Mouse (Mus musculus): ENCODE results near the gene Gm20696.

Gm20696 gene

DNA sequence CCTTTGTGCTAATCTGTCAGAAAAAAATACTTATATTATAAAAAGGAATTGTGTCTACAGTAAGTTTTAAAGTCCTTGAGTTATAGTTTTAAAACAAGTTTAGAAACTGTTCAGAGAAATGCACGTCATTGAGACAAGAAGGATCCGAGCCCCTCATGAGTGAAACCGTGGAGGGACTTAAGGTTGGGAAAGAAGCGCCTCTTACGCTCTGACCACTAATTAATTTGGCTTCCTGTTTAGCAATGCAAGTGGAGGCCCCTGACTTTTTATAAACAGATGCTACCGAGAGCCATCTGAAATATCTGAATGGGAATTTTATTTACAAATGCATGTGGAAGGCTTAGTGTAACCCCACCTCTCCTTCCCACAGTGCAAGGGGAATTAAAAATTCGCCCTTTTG is 41.3 kb downstream of the Gm20696 start:
- DNase-seq (ENCODE audit: low spot score): no peak

DNA sequence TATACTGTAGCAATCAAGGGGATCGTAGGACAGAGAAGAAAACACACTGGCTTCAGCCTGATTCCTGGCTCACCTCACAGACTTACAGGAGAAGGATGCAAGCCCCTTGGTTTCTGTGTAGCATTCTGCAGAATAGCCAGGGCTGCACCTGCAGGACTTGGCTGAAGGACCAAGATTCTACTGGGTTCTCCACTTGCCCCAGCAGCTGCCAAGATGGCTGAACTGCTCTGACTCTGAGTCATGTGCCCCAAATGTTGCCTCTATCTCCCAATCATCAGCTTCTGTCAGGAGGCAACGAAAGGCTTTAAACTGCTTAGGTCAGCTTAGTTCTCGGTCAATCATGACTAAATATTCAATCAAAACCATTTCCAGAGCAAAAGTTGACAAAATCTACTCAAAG is 42.1 kb downstream of the Gm20696 start:
- no peak for DNase-seq (ENCODE audit: low spot score)

DNA sequence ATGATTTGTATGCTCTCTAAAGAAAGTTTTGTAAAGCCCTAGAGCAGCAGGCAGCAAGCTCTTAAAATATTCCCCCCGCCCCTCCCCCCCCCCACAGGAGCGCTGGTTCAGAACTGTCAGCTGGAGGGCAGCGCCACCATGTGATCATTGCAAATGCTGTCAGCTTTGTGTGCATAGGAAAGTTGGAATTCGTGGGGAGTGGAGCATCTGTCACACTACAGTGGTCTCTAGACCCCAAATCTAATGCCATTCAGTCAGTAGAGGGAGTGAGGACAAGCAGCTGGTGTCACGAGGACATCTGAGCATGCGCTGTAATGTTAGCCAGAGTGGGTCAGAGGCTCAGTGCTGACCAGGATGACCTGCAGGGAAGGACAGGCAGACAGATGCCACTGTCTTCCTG is 43.0 kb downstream of the Gm20696 start:
- DNase-seq (ENCODE audit: low spot score): no peak

DNA sequence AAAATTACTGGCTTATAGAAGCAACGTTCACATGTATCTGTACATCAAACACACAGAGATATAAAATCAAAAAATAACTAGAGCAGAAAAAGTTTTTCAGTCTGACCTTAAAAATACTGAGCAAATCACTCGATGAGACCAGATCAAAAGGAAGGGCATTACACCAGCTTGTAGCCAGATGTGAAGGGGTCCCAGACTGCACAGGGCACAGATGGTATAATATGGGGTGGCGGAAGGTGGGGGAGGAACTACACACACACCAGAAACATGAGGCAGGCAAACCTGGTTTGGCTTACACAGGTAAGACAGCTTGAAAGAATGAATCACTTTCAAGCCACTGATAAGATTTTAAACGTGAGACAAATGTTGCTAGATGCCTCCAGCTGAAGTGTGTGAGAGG is 45.4 kb downstream of the Gm20696 start:
- no peak for DNase-seq (ENCODE audit: low spot score)

DNA sequence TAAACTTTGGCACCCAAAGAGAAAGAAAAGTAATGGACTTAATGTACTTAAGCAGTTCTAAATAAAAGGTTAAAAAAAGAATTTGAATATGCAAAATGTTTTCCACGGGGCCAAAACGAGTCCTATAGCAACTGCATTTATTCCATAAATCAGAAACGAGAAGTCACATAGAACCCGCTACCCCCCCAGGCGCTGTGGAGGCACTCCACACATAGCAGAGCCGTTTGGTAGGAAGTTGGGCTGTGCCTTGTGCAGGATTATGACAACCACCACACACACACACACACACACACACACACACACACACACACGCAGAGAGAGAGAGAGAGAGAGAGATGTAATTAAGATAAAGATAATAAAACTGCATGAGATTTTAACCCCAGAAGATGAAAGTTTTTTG is 46.1 kb downstream of the Gm20696 start:
- no peak for DNase-seq (ENCODE audit: low spot score)

DNA sequence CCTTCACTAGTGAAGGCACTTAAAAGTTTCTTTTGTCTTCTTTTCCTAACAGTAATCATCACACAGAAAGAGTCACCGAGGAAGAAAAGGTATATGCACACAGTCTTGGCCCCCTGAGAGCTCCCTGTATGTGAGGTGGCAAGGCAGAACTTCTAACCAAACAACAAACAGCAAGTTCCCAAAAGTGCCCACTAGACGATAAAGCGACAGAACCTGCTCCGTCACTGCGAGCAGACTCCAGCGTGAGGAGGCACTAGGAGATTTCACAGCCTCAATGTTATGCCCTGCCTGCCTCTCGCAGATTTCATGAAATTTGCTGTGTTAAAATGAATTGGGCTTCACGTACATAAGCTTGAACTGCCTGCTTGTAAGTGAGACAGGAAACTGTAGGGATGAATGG is 46.6 kb downstream of the Gm20696 start:
- DNase-seq (ENCODE audit: low spot score): no peak

DNA sequence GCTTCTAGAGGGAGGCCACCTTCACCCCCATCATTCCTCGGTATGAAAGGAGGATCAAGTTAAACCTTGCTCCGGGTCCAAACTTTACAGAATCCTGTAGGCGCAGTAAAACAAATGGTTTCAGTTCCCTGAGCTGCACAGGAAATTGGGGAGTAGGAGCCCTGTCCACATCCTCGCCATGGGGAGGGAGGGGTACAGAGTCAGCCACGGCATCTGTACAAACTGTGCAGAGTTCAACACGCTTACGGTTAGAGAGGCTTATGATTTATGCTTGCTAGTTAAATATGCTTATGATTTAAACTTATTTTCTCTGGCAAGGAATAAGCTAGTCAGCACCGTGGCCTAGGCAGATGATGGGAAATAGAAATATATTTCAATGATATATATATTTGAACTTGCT is 47.1 kb downstream of the Gm20696 start:
- DNase-seq (ENCODE audit: low spot score): no peak

DNA sequence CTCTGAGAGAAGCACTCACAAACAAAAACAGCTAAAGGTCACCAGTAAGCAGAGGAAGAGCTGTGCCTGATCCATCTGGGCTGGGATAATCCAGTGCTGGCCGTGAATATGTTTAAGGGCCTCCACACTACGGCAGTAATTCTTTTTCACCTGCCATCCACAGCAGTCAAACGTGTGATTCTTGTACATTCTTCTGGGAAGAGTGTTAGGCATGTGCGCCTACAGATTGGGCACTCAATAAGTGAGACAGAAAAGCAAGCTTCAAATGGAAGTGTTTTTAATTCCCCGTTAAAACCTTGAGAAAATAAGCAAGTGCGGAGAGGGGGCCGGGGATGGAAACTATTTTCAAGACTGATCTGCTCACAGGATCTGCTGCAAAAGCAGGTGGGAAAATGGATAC is 48.7 kb downstream of the Gm20696 start:
- DNase-seq (ENCODE audit: low spot score): no peak

DNA sequence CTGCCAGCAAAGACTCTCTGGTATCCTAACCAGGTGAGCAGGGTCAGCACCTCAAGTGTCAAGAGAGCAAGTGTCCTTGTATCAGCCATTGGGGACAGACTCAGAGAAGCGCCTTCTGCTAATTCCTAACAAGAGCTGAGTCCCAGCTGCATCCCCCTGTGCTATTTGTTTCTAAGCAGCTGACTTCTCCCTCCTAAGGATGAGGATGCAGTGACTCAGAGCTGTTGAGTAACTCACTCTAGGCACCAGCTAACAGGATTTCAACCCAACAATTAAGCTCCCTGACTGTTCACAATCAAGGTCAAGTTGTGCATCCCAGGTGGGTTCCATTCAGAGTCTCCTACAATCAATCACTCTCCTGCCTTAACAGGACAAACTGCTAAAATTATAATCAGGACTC is 49.2 kb downstream of the Gm20696 start:
- no peak for DNase-seq (ENCODE audit: low spot score)

DNA sequence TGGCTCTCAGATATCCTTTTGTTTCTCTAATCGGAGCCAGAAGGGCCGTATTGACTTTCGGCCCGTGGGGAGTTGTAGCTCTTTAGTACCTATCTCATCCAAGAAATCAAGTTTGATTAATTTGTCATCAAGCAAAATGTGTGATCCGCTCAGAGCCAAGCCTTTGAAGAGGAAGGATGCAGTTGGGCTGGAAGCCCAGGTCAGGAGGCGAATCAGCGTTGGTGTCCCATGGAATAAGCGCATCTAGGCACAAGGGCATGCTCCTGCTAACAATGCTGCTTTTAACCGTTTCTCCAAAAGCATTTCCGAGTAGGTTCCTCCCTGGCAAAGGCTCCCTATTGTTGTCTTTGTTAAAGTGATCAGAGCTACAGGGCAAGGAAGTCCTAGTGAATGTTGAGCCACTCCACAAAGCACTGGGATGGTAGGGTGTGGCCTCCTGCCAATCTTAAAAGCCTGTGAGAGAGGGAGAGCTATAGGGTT is 51.3 kb downstream of the Gm20696 start:
- no peak for DNase-seq (ENCODE audit: low spot score)

DNA sequence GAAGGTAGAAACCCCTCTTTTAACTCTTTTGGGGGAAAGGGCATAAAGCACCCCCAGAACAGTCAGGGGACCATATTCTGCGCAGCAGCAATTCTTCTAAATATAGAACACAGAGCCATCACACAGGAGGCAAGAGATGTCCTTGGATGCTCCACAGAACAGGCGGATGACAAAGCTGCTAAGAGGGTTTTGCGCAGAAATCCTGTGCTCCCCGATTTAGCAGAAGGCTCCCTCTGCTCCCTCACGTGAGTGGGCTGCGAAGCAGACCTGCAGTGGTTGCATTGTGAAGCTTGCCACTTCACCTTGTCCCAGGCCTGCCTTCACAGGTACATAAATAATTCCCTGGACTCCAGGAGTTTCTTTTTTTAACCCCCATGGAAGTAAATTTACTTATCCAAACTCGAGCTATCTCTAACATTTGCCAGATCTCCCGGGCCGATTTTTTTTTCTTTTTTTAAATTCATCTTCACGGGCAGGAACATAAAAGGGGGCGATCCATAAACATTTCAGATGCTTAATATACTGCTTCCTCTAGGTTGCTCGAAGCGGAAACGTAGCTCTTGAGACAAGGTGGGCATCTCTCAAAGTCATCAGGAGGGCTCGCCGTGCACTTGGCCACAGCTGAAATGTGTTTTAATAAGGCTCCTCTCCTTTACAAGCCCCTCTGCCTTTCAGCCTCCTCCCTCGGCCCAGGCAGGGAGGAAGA is 51.9 kb downstream of the Gm20696 start:
- no peak for DNase-seq (ENCODE audit: low spot score)

DNA sequence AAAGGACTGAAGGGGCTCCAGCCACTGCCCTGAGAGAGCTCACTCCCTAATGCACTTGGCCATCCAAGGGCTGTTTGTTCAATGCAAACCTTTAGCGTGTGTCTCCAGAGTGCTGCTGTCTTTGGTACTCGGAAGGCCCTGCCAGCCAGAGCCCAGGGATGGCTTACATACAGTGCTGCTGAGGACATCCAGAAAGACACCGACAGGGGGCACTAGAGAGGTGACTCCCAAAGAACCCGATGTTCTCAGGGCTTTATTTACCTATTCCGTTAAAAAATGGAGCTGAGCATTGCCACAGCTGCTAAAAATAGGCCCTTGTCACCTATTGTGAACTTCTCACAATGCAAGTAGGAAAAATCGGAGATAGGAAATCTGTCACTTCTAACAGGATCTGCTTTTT is 54.7 kb downstream of the Gm20696 start:
- no peak for DNase-seq (ENCODE audit: low spot score)

DNA sequence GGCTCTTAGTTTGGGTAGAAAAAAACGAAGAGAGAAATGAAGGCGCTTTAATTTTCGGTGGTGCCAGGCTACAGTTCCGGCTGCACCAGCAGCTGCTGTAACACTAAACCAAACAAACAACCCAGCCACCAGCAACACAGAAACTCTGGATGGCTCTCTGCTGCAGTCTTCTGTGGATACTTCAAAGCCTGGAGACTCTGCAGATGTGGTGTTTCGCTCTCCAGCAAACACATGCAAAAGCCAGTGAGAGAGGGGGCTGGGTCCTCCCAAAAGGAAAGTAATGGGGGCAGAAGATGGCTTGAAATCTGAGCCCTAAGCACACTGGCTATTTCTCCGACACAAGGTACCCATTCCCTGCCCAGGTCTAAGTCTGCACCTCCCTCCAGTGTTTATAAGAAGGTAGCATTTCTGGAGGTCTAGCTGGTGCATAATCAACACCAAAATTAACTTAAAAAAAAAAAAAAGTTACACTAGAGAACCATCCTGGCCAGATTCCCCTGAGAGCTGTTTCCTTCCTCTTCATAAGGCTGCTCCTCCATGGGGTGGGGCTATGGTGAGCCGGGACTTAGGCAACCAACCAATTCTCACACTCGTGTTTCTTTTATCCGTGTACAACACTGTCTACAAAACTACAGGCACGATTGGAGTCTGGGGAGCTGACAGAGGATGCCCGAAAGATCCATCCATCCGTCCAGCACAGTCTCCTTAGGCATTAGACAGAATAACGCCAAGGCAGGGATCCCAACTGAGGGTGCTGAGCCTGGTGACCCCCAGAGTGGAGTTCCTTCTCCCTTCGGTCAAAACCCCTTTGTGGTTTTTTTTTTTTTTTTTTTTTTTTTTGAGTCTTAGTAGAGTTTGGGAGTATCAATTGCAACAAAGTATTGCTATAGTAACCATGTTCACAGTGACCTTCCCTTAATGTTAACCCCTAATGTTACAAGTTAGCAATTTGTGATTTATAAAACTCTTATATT is 55.9 kb downstream of the Gm20696 start:
- DNase-seq (ENCODE audit: low spot score): no peak

DNA sequence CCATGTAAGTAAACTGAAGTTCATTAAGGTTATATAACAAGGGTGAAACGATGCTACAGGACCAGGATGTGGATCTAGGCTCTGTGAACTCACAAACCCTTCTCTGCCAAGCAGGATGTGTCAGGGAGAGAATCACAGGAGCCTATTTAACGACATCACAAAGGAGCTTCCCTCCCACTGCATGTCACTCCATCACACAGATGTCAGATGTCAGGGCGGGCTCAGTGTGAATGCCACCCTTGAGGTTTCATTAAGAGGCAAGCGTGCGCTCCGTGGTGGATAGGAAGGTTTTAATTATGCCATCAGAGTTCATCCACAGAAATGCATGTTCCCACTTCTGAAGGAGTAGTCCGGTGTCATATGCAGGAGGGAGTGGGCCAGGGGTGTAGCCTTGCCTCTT is 60.5 kb downstream of the Gm20696 start:
- no peak for DNase-seq (ENCODE audit: low spot score)

DNA sequence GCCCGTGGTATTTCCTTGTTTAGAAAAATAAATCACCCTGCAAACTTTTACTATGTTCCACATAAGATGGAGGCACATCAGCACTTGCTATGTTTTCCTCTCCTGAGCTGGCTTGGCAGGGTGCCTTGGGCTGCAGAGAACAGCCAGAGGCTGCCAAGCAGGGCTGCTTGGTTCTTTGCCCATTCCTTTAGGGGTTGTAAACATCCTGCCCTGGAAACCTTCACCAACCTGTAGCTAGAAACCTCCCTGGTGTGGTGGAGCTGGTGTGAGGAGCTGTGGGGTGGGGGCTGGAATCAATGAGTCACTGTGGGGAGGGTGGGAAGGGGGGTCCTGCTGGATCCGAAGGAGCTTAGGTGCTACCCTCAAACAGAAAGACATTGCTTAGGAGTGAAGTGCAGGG is 61.8 kb downstream of the Gm20696 start:
- DNase-seq (ENCODE audit: low spot score): peak; percentile 23

DNA sequence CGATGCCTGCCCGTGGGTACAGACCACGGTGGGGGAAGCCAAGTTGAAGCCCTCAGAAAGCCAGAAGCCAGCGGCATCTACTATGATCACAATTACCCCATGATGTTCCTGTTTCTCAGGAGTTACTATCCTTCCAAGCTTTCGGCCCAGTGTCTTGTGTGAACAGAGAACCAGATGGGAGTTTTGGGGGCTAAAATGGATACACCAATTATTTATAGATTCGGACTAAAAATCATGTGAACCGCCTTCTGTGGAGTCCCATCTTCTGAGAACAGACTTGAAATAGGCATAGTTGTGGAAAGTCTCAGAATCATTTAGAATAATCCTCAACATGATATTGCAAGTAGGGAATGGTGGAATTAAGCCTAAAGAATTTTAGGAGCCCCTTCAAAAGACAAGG is 64.2 kb downstream of the Gm20696 start:
- no peak for DNase-seq (ENCODE audit: low spot score)

DNA sequence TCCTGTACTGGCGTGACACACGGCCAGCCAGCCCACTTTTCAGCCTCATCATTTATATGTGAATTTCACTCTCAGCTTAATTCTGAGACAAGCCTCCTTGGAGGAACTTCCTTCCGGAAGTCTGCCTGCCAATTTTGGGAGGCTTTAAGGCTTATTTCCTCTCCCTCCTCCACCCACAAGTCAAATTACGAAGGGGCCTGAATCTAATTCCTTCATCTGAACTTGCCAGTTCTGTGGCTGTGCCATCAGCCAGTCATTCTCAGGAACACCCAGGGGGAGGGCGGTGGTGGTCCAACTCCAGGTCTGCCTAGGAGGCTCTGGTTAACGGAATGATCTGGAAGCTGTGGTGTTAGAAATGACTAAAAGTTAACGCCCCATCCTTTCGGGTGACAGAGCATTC is 65.7 kb downstream of the Gm20696 start:
- no peak for DNase-seq (ENCODE audit: low spot score)

DNA sequence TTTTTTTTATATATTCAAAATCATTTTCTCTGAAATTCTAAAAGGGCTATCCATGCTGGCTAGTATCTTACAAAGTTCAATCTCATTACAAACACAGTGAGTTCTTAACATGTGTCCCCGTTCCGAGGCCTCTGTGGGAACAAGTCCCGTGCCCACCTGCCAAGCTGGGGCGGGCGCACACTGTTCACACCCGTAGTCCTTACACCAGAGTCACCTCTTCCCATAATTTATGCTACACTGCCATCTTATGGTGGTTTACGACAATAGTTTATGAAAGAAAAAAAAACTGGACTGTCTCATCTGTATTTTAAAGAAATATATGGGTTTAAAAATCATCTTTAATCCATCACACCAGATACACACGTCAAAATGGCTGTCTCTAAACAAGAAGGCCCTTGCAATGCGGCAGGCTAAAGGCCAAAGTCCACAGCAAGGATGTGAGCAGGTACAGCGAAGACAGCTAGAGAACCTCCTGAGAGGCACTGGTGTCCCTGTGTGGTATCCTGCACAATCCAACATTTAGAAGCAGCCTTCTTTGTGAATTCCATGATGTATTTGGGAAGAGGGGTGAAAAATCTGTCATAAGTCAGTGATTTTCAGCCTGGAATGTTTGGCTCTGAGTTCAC is 66.3 kb downstream of the Gm20696 start:
- DNase-seq (ENCODE audit: low spot score): no peak

DNA sequence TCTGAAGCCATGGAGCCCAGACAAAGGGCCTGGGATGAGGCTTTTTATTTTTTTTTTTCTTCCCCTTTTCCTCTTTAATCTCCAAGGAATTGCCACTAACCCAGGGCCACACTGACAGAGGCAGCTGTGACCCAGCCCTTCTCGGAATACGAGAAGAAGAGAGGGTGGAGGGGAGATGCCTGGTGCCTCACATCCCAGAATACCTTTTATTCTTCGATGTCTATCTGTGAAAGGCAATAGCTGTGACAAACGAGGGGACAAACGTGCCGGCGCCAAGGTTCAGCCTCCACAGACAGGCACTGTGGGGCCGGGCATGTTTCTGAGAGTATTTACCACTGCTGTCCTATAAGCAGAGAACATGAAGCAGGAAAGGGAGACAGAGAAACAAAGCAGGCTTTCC is 66.9 kb downstream of the Gm20696 start:
- no peak for DNase-seq (ENCODE audit: low spot score)

DNA sequence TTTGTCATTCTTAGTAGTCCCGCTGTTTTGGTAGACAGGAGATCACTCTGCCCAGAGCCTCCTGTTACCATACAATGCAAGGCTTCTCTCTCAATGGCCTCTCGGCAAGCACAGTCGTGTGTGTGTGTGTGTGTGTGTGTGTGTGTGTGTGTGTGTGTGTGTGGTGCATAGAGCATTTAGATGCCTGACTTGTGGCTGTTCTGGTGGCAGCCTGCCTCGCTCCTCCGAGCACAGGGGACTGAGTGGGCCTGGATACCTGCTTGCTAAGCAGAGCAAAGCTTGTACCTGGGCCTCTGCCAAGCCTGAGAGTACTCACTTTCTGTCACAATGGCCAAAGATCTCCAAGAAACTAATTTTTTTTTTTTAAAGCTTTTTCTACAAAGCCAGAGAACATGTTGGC is 67.4 kb downstream of the Gm20696 start:
- DNase-seq (ENCODE audit: low spot score): no peak

DNA sequence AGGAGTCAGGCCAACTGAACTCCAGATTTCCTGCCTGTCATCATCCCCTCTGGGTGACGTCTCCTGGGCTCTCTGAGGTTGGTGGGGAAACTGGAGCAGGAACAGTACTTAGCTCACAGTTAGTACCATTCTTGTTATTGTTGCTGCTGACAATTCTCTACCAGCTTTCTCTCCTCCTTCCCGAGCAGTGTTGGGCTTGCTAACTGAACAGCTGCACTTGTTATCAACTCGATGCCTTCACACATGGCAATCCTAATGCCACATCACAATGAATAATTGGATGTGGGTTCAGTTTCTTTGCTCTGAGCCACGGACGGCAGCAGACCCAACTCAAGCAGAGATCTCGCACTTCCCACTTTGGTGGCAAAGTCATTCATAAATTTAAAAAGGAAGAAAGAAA is 89.6 kb downstream of the Gm20696 start:
- DNase-seq (ENCODE audit: low spot score): no peak

DNA sequence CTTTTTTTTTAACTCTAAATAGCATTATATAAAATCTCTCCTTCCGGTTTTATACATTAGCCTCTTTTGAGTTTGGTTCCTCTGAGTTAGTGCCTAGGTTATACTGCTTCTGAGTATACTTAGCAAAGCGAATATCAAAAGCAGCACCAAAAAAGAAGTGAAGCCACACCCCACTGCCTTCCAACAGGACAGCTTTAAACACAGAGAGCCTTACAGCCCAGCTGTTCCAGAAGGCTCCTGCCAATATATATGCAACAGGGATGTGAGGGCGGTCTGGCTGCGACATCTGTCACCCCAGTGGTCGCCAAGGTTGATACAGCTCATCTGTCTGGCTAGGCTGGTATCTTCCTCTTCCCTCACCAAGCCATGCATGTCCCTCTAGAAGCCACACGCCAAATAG is 91.0 kb downstream of the Gm20696 start:
- no peak for DNase-seq (ENCODE audit: low spot score)

DNA sequence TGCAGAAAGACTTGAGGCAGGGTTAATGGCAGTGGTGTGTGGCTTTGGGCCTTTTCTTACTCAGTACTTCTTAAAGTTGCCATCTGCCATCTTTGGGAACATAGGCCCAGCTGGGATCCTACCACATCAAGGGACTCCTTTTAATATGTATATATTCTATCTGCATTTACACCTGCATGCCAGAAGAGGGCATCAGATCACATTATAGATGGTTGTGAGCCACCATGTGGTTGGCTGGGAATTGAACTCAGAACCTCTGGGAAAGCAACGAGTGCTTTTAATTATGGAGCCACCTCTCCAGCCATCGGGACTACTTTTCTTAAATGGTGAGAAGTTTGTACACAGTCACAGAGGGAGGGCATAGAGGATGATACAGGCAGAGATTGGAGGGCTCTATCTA is 93.3 kb downstream of the Gm20696 start:
- no peak for DNase-seq (ENCODE audit: low spot score)
